Mouse (Mus musculus): ENCODE data around the gene Rad1. TPM values are rescaled to one million over a fixed set of nuclear protein-coding genes. Genes with fewer than 3 reads are reported as not detected.
"Not testable (repeated sequence)": the region's sequence is repeated elsewhere in the genome, so short reads cannot be mapped to it uniquely, and the experiment has no call there.

Rad1 gene
- polyA plus RNA-seq, 1 experiment from 2014 or later, result 11.9 TPM

DNA sequence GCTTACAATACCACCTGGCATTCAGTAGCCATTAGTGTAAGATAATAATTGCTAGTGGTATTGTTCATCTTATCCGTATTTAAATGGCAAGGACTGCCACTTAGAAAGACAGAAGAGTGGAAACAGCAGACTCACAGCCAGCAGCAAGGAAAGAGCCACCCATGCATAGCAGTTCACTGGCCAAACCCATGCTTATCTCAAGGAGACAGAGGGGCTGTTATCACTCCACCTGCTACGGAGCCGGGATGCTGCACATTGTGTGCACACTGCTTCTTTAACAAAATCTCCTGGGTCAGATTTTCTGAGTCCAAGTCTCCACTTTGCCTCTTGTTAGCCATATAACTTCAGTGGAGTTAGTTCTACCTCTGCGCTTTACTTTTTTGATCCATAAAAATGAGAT lies 45.5 kb downstream of the Rad1 start:
- WGBS (ENCODE audit: insufficient replicate concordance), result 50% methylated on average over 4 of the region's 4 CpGs

GRCm38 (mm10) chr15:10533361-10533760 lies 47.5 kb downstream of the Rad1 start:
- not testable (repeated sequence) for H3K4me3 ChIP-seq (ENCODE audit: low read depth, low read length); ATAC-seq; H3K9me3 ChIP-seq (ENCODE audit: low read length); H3K4me1 ChIP-seq (ENCODE audit: insufficient read depth); H3K27ac ChIP-seq (ENCODE audit: low read depth); DNase-seq; H3K27me3 ChIP-seq (ENCODE audit: insufficient read depth, low read length); H3K9ac ChIP-seq (replicated peaks); H3K4me2 ChIP-seq (ENCODE audit: low read depth, low read length); H3K36me3 ChIP-seq (replicated peaks; ENCODE audit: insufficient read depth, low read length)
- WGBS (ENCODE audit: insufficient replicate concordance), result 84% methylated on average over 10 of the region's 10 CpGs

More for the DNA sequence above, 45.5 kb downstream of the Rad1 start:
- Histone ChIP-seq H3K9ac (replicated peaks) (no peak overlapping the region), H3K9me3 (ENCODE audit: low read length) (no peaks in the 10 kb centered on the region), H3K4me2 (ENCODE audit: low read depth, low read length) (no peak overlapping the region), H3K27me3 (ENCODE audit: insufficient read depth, low read length) (no peaks in the 10 kb centered on the region), H3K4me3 (ENCODE audit: low read depth, low read length) (no peak overlapping the region), H3K27ac (ENCODE audit: low read depth) (no peak overlapping the region), H3K36me3 (replicated peaks; ENCODE audit: insufficient read depth, low read length) (no peaks in the 10 kb centered on the region), H3K4me1 (ENCODE audit: insufficient read depth) (no peaks in the 10 kb centered on the region)
- DNase-seq, result no peak
- TF ChIP-seq CTCF (IDR thresholded peaks at IDR 0.05; ENCODE audit: low read depth) (no peak), EP300 (IDR thresholded peaks at IDR 0.05; ENCODE audit: low read depth) (no peak)
- ATAC-seq, result no peak

DNA sequence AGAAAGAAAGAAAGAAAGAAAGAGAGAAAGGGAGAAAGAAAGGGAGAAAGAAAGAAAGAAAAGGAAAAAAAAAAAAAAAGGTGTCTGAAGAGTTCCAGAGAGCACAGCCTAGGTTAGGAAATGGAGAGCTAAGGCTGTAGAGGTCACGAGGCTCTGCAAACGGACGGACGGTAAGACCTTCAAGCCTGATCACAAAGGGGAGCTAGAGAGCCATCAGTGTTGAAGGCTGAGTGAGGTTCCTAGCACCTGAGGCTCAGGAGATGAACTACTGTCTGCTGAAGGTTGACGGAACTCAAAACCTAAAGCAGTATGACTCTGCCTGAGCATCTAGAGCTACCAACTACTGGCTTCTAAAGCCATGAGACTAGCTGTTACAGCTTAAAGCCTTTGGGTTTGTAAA lies 48.8 kb downstream of the Rad1 start:
- Histone ChIP-seq H3K27ac (ENCODE audit: low read depth) (no peak overlapping the region), H3K9me3 (ENCODE audit: low read length) (no peaks in the 10 kb centered on the region), H3K4me3 (ENCODE audit: low read depth, low read length) (no peak overlapping the region), H3K9ac (replicated peaks) (no peak overlapping the region), H3K4me2 (ENCODE audit: low read depth, low read length) (no peak overlapping the region), H3K36me3 (replicated peaks; ENCODE audit: insufficient read depth, low read length) (no peaks in the 10 kb centered on the region), H3K4me1 (ENCODE audit: insufficient read depth) (no peaks in the 10 kb centered on the region), H3K27me3 (ENCODE audit: insufficient read depth, low read length) (no peaks in the 10 kb centered on the region)
- WGBS (ENCODE audit: insufficient replicate concordance), result 66% methylated on average over 5 of the region's 5 CpGs
- ATAC-seq (no peak), DNase-seq (no peak)
- TF ChIP-seq CTCF (IDR thresholded peaks at IDR 0.05; ENCODE audit: low read depth), result no peak
- no peak for TF ChIP-seq EP300 (IDR thresholded peaks at IDR 0.05; ENCODE audit: low read depth)

- H3K27ac ChIP-seq (ENCODE audit: low read depth), result no peak overlapping the region
- no peaks in the 10 kb centered on the region for H3K9me3 ChIP-seq (ENCODE audit: low read length)
- H3K9ac ChIP-seq (replicated peaks), result no peak overlapping the region
- H3K4me3 ChIP-seq (ENCODE audit: low read depth, low read length), result no peak overlapping the region
- ATAC-seq, result no peak
- DNase-seq, result no peak
- H3K27me3 ChIP-seq (ENCODE audit: insufficient read depth, low read length), result no peaks in the 10 kb centered on the region
- TF ChIP-seq EP300 (IDR thresholded peaks at IDR 0.05; ENCODE audit: low read depth), result no peak
- no peak for TF ChIP-seq CTCF (IDR thresholded peaks at IDR 0.05; ENCODE audit: low read depth)
- 74% methylated on average over 7 of the region's 7 CpGs for WGBS (ENCODE audit: insufficient replicate concordance)
- no peaks in the 10 kb centered on the region for H3K36me3 ChIP-seq (replicated peaks; ENCODE audit: insufficient read depth, low read length)
- H3K4me2 ChIP-seq (ENCODE audit: low read depth, low read length), result no peak overlapping the region
- H3K4me1 ChIP-seq (ENCODE audit: insufficient read depth), result no peaks in the 10 kb centered on the region
Observed at GRCm38 (mm10) chr15:10535969-10536368, 50.2 kb downstream of the Rad1 start.

DNA sequence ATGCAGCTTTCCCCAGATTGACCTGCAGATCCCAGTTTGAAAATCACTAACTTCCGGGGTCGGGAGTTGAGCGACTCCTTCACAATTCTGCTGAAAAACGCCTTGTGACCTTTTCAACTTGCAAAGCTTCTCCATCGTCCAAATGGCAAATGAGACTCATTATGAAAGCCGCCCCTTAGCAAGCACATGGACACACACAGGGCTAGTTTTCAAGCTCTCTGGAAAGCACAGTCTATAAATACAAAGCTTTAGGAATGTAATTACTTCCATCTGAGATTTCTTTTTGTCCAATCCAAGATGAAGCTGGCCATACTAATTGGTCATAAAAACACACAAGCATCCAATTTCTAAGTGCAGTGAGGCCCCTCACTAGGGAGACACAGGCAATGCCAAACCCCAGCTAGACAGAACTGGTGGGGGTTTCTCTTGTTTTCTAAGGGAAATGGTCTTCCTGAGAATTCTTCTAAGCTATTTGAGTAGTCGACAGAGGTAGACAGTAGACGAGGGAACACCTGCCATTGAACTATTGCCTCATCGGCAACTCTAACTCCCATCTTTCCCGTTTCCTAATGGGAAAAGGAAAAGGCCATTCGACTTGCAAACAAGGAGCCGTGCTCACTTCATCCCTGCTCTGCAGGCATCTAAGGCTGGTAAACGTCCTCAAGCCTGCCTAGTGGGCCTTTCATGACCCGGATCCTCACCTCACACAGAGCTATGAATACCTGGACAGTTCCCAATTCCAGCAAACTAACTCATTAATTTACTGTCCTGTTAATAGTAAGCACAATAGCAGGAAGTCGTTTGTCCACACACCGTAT lies 54.7 kb downstream of the Rad1 start:
- no peak for DNase-seq
- no peak overlapping the region for H3K4me3 ChIP-seq (ENCODE audit: low read depth, low read length)
- no peak for TF ChIP-seq EP300 (IDR thresholded peaks at IDR 0.05; ENCODE audit: low read depth)
- ATAC-seq, result no peak
- no peaks in the 10 kb centered on the region for H3K9me3 ChIP-seq (ENCODE audit: low read length)
- 70% methylated on average over 16 of the region's 16 CpGs for WGBS (ENCODE audit: insufficient replicate concordance)
- no peaks in the 10 kb centered on the region for H3K4me1 ChIP-seq (ENCODE audit: insufficient read depth)
- no peak overlapping the region for H3K4me2 ChIP-seq (ENCODE audit: low read depth, low read length)
- no peak overlapping the region for H3K9ac ChIP-seq (replicated peaks)
- H3K27me3 ChIP-seq (ENCODE audit: insufficient read depth, low read length), result no peaks in the 10 kb centered on the region
- H3K36me3 ChIP-seq (replicated peaks; ENCODE audit: insufficient read depth, low read length), result no peaks in the 10 kb centered on the region
- no peak overlapping the region for H3K27ac ChIP-seq (ENCODE audit: low read depth)

Other genes with a start within 250 kb of the Rad1 start
- not detected in 2 replicates for gene Gm21973, start 160.6 kb upstream of the Rad1 start, polyA plus RNA-seq (2015; fragmentation: Nextera tagmentation; extraction: Ambion mirVana)
- gene Agxt2, start 127.5 kb upstream of the Rad1 start, polyA plus RNA-seq (2015; fragmentation: Nextera tagmentation; extraction: Ambion mirVana), result 22.9 and 23.6 TPM in 2 replicates
- gene Dnajc21, start 15.5 kb upstream of the Rad1 start, polyA plus RNA-seq (2015; fragmentation: Nextera tagmentation; extraction: Ambion mirVana), result 8.0 and 9.4 TPM in 2 replicates
- gene Brix1, start 71 bp upstream of the Rad1 start, polyA plus RNA-seq (2015; fragmentation: Nextera tagmentation; extraction: Ambion mirVana), result 57.9 and 60.7 TPM in 2 replicates
- not detected in 2 replicates for gene Ttc23l, start 72.7 kb downstream of the Rad1 start, polyA plus RNA-seq (2015; fragmentation: Nextera tagmentation; extraction: Ambion mirVana)
- gene Rai14, start 228.6 kb downstream of the Rad1 start, polyA plus RNA-seq (2015; fragmentation: Nextera tagmentation; extraction: Ambion mirVana), result 4.8 and 5.4 TPM in 2 replicates